Mouse (Mus musculus) forebrain, embryonic 11.5 days (tissue): Measurements from ENCODE around the gene Syce1l. TPM values are rescaled to one million over a fixed set of nuclear protein-coding genes. Genes with fewer than 3 reads are reported as not detected.

Source experiments
- ATAC-seq: fragments of 200-750 bp; cut with Nextera tagmentation; replicated peaks from 2 replicates; pipeline ENCODE4 v1.8.0; 2017; ENCODE audit warnings: moderate TSS enrichment; ENCODE audit not compliant: low FRiP score
- DNase-seq: peaks from one replicate; pipeline ENCODE4 v3.0.0-alpha.2; 2017; ENCODE audit warnings: low spot score
- H3K27ac ChIP-seq: fragments of 300-500 bp; sonication (generic); 2 replicates; pipeline ENCODE4 v1.5.1; 2014; ENCODE audit warnings: low read depth, low read length
- H3K27me3 ChIP-seq: fragments of 300-500 bp; sonication (generic); 2 replicates; pipeline ENCODE4 v1.6.1; 2014; ENCODE audit warnings: mild to moderate bottlenecking, low read length, mixed read lengths; ENCODE audit not compliant: control insufficient read depth, insufficient read depth
- H3K36me3 ChIP-seq: fragments of 300-500 bp; sonication (generic); 2 replicates; pipeline ENCODE4 v1.6.1; 2014; ENCODE audit warnings: mild to moderate bottlenecking, low read length, moderate library complexity, mixed read lengths; ENCODE audit not compliant: control insufficient read depth, insufficient read depth
- H3K4me1 ChIP-seq: fragments of 300-500 bp; sonication (generic); replicated peaks from 2 replicates; pipeline ENCODE4 v1.6.1; 2014; ENCODE audit warnings: low read length, mixed read lengths; ENCODE audit not compliant: control insufficient read depth, insufficient read depth
- H3K4me2 ChIP-seq: fragments of 300-500 bp; sonication (generic); 2 replicates; pipeline ENCODE4 v1.6.1; 2014; ENCODE audit warnings: low read depth, mild to moderate bottlenecking, low read length, moderate library complexity, mixed read lengths; ENCODE audit not compliant: severe bottlenecking
- H3K4me3 ChIP-seq: fragments of 300-500 bp; sonication (generic); 2 replicates; pipeline ENCODE4 v1.5.1; 2014; ENCODE audit warnings: low read depth, low read length
- H3K9ac ChIP-seq: fragments of 300-500 bp; sonication (generic); 2 replicates; pipeline ENCODE4 v1.6.1; 2014; ENCODE audit warnings: low read length
- H3K9me3 ChIP-seq: fragments of 300-500 bp; sonication (generic); 2 replicates; pipeline ENCODE4 v1.6.1; 2016; ENCODE audit warnings: low read length, mixed read lengths; ENCODE audit not compliant: control insufficient read depth
- WGBS: fragments of 180-500 bp; shearing (Covaris S2); extraction: QIAGEN DNeasy Blood & Tissue Kit; methylation state at CpG from one replicate; pipeline ENCODE4 v1.1.7; 2014; 5-methylcytosine and 5-hydroxymethylcytosine counted together
- polyA plus RNA-seq: library from polyadenylated mRNA; unstranded; fragments of >200 nt; fragmentation: Nextera tagmentation; extraction: Ambion mirVana; gene quantifications from 2 replicates; pipeline ENCODE4 v1.2.1, GENCODE M21; 2014

The Syce1l gene
- polyA plus RNA-seq: not detected in 2 replicates

DNA sequence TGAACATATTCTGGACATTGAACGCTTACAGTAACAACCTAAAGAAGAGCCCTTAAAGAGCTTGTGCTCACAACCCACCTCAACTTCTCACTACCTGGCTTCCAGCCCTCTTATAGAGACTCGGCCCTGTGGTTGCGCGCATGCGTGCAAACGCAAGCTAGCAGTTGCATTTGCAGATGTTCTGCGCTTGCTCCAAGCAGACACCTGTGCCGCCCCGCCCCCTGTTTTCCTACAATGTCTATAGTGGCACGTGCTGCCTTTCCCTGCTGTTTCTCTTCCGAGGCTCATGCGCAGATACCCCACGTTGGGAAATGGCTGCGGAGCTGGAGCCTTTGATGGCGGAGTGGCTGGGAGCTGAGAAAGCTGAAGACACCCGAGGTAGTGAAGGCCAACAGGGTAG is at the start of gene Syce1l:
Gene Syce1l, plus strand, starts transcription at position 288 of the 400 bp plus-strand sequence.
- Histone ChIP-seq H3K27me3 (no peaks in the 10 kb centered on the region), H3K4me2 (no peak within 1 kb of the TSS), H3K4me1 (no peaks in the 10 kb centered on the region), H3K9me3 (no peaks in the 10 kb centered on the region), H3K27ac (no peak within 1 kb of the TSS), H3K9ac (no peak within 1 kb of the TSS), H3K4me3 (no peak within 1 kb of the TSS), H3K36me3 (peaks cover 4% of the 10 kb centered on the region; the same call in 1 of the 2 replicates)
- WGBS: 92% methylated on average over 16 of the region's 16 CpGs
- DNase-seq: no peak
- ATAC-seq: no peak

- no peaks in the 10 kb centered on the region for H3K4me1 ChIP-seq
- no peaks in the 10 kb centered on the region for H3K9me3 ChIP-seq
- WGBS: 56% methylated on average over 3 of the region's 3 CpGs
- H3K4me2 ChIP-seq: no peak overlapping the region
- no peaks in the 10 kb centered on the region for H3K27me3 ChIP-seq
- no peaks in the 10 kb centered on the region for H3K36me3 ChIP-seq
- ATAC-seq (no peak), DNase-seq (no peak)
- no peak overlapping the region for H3K4me3 ChIP-seq
- no peak overlapping the region for H3K27ac ChIP-seq
- H3K9ac ChIP-seq: no peak overlapping the region
Observed at GRCm38 (mm10) chr8:113598401-113598800, 44.6 kb upstream of the Syce1l start.

DNA sequence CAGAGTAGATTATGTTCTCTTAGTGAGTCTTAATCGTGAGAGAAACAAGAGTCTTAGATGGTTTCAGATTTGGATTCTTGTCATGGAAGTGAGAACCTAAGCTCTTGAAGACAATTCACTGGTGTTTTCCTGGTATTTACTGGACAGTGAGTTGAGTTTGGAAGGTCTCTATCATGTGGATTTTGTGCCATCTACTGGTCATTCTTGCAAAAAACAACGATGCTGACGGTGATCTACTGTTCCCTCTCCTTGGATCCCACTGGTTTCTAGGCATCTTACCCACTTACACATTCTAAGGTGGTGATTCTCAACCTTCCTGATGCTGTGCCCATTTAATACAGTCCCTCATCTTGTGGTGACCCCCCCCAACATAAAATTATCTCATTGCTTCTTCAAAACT is 10.4 kb upstream of the Syce1l start:
- no peak for ATAC-seq
- no peak for DNase-seq
- Histone ChIP-seq H3K27ac (no peak overlapping the region), H3K4me3 (no peak overlapping the region), H3K4me2 (no peak overlapping the region), H3K4me1 (0 out of 2 replicates have a peak, but pooled peaks cover 3% of the 10 kb centered on the region), H3K36me3 (no peaks in the 10 kb centered on the region), H3K27me3 (no peaks in the 10 kb centered on the region), H3K9me3 (no peaks in the 10 kb centered on the region), H3K9ac (no peak overlapping the region)
- WGBS: 8% methylated on average over 3 of the region's 3 CpGs

DNA sequence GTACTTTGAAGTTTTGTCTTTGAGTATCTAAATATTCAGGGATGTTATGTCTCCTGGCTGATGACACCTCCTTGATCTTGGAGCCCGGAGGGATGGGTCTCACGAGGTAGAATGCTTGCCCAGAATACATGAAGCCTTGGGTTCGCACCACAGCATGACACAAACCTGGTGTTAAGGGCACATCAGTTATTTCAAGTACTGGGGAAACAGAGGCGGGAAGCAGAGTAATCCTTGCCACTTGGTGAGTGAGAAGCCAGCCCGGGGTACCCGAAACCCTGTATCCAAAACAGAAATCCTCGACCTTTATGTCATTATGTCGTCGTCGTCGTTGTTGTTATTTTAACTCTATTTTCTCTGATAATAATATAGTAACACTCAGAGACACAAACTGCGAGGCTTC is 8.9 kb upstream of the Syce1l start:
- Histone ChIP-seq H3K4me3 (peak overlapping the region; percentile 76), H3K9me3 (no peaks in the 10 kb centered on the region), H3K27me3 (no peaks in the 10 kb centered on the region), H3K27ac (no peak overlapping the region), H3K4me1 (0 out of 2 replicates have a peak, but pooled peaks cover 3% of the 10 kb centered on the region), H3K36me3 (no peaks in the 10 kb centered on the region), H3K4me2 (peak overlapping the region; percentile 65), H3K9ac (peak overlapping the region; percentile 54; the same call in 1 of the 2 replicates)
- no peak for DNase-seq
- 32% methylated on average over 12 of the region's 12 CpGs for WGBS
- ATAC-seq: no peak

GRCm38 (mm10) chr8:113634670-113635591 is 8.1 kb upstream of the Syce1l start, which contains the start of gene Mon1b:
Mon1b (plus strand) TSS chr8:113635587.
- H3K27ac ChIP-seq: peak within 1 kb of the TSS; percentile 81
- peak within 1 kb of the TSS; percentile 68 for H3K9ac ChIP-seq
- H3K4me3 ChIP-seq: peak within 1 kb of the TSS; percentile 76
- peak; percentile 96 for DNase-seq
- ATAC-seq: peak; percentile 98
- H3K4me1 ChIP-seq: 0 out of 2 replicates have a peak, but pooled peaks cover 3% of the 10 kb centered on the region
- WGBS: under 1% methylated on average over 42 of the region's 42 CpGs
- no peaks in the 10 kb centered on the region for H3K27me3 ChIP-seq
- peak within 1 kb of the TSS; percentile 94 for H3K4me2 ChIP-seq
- H3K36me3 ChIP-seq: no peaks in the 10 kb centered on the region
- no peaks in the 10 kb centered on the region for H3K9me3 ChIP-seq

- peak; percentile 76 for ATAC-seq
- WGBS: under 1% methylated on average over 44 of the region's 44 CpGs
- Histone ChIP-seq H3K4me1 (0 out of 2 replicates have a peak, but pooled peaks cover 3% of the 10 kb centered on the region), H3K36me3 (no peaks in the 10 kb centered on the region), H3K4me2 (peak overlapping the region; percentile 94), H3K4me3 (peak overlapping the region; percentile 76), H3K27ac (peak overlapping the region; percentile 70), H3K9ac (peak overlapping the region; percentile 68), H3K9me3 (no peaks in the 10 kb centered on the region), H3K27me3 (no peaks in the 10 kb centered on the region)
- peak; percentile 68 for DNase-seq
Observed at GRCm38 (mm10) chr8:113635592-113636279, 7.3 kb upstream of the Syce1l start.

GRCm38 (mm10) chr8:113636280-113636628 is 6.8 kb upstream of the Syce1l start:
- Histone ChIP-seq H3K4me3 (peak overlapping the region; percentile 76), H3K27ac (no peak overlapping the region), H3K36me3 (no peaks in the 10 kb centered on the region), H3K9me3 (no peaks in the 10 kb centered on the region), H3K4me2 (peak overlapping the region; percentile 94), H3K4me1 (0 out of 2 replicates have a peak, but pooled peaks cover 3% of the 10 kb centered on the region), H3K9ac (peak overlapping the region; percentile 68), H3K27me3 (no peaks in the 10 kb centered on the region)
- DNase-seq (no peak), ATAC-seq (no peak)
- 40% methylated on average over 5 of the region's 5 CpGs for WGBS

- Histone ChIP-seq H3K4me2 (no peak overlapping the region), H3K27ac (no peak overlapping the region), H3K9me3 (no peaks in the 10 kb centered on the region), H3K4me1 (0 out of 2 replicates have a peak, but pooled peaks cover 3% of the 10 kb centered on the region), H3K27me3 (no peaks in the 10 kb centered on the region), H3K4me3 (no peak overlapping the region), H3K9ac (no peak overlapping the region), H3K36me3 (peaks cover 4% of the 10 kb centered on the region; the same call in 1 of the 2 replicates)
- DNase-seq (no peak), ATAC-seq (no peak)
- WGBS: 93% methylated on average over 8 of the region's 8 CpGs
Observed at GRCm38 (mm10) chr8:113640357-113640756, 2.7 kb upstream of the Syce1l start.
